Mouse (Mus musculus) liver, embryonic 11.5 days (tissue): ENCODE data around the gene Thumpd1. TPM values are rescaled to one million over a fixed set of nuclear protein-coding genes. Genes with fewer than 3 reads are reported as not detected.

ENCODE experiments used
- polyA plus RNA-seq: library from polyadenylated mRNA; unstranded; fragments of >200 nt; fragmentation: Nextera tagmentation; extraction: Ambion mirVana; gene quantifications from 2 replicates; pipeline ENCODE4 v1.2.1, GENCODE M21; 2014

Gene Thumpd1
- polyA plus RNA-seq, 1 experiment from 2014 or later: 88.1 TPM

Other genes starting within 250 kb of the Thumpd1 start
- gene Umod, start 241.5 kb downstream of the Thumpd1 start, polyA plus RNA-seq: not detected in 2 replicates
- not detected in 2 replicates for gene Acsm5, start 201.3 kb downstream of the Thumpd1 start, polyA plus RNA-seq
- gene Pdilt, start 197.3 kb downstream of the Thumpd1 start, polyA plus RNA-seq: not detected in 2 replicates
- gene Acsm2, start 166.5 kb downstream of the Thumpd1 start, polyA plus RNA-seq: not detected in 2 replicates
- gene Acsm1, start 113.8 kb downstream of the Thumpd1 start, polyA plus RNA-seq: not detected in 2 replicates
- gene Acsm4, start 30.8 kb downstream of the Thumpd1 start, polyA plus RNA-seq: not detected in 2 replicates
- 0.27 and 0.43 TPM in 2 replicates for gene Acsm3, start 40.1 kb upstream of the Thumpd1 start, polyA plus RNA-seq
- 16.3 and 19.2 TPM in 2 replicates for gene Rexo5, start 73.2 kb upstream of the Thumpd1 start, polyA plus RNA-seq
- 22.6 and 24.5 TPM in 2 replicates for gene Eri2, start 73.3 kb upstream of the Thumpd1 start, polyA plus RNA-seq
- 4.6 and 6.5 TPM in 2 replicates for gene Lyrm1, start 175.1 kb upstream of the Thumpd1 start, polyA plus RNA-seq
- 3.1 and 3.4 TPM in 2 replicates for gene Dcun1d3, start 175.5 kb upstream of the Thumpd1 start, polyA plus RNA-seq